Mouse (Mus musculus): ENCODE measurements around the gene Tmem222. TPM values are rescaled to one million over a fixed set of nuclear protein-coding genes. Genes with fewer than 3 reads are reported as not detected.

The Tmem222 gene
- polyA plus RNA-seq, 1 experiment from 2014 or later = 58.1 TPM

DNA sequence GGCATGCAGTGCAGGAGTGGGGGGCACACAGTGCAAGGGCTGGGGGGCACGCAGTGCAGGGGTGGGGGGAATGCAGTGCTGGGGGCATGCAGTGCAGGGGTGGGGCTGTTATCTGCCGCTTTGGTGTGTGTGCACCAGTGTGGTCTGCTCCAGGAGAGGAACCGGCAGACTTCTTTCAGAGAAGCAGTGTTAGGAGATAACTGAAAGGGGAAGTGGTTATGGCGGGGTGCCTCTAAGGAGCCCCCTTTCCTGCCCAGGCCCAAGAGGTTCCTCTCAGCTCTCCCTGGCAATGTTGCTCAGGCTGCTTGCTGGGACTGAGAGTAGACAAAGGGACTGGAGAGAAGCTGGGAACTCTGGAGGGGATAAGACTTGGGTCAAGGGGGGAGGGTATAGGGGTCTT, 39.7 kb downstream of the Tmem222 start:
- Histone ChIP-seq H3K4me3 (ENCODE audit: low read depth, low read length) (no peak overlapping the region), H3K9me3 (ENCODE audit: low read length) (no peaks in the 10 kb centered on the region), H3K4me2 (replicated peaks; ENCODE audit: low read depth, low read length) (no peak overlapping the region), H3K4me1 (ENCODE audit: insufficient read depth, low read depth, low read length) (peaks cover 5% of the 10 kb centered on the region; the same call in 1 of the 2 replicates), H3K9ac (replicated peaks; ENCODE audit: low read depth) (no peak overlapping the region), H3K27ac (ENCODE audit: low read length) (no peak overlapping the region), H3K27me3 (replicated peaks; ENCODE audit: insufficient read depth, low read length) (no peaks in the 10 kb centered on the region), H3K36me3 (ENCODE audit: insufficient read depth, low read length) (no peaks in the 10 kb centered on the region)
- ATAC-seq = no peak
- TF ChIP-seq CTCF (IDR thresholded peaks at IDR 0.05) (no peak), EP300 (IDR thresholded peaks at IDR 0.05) (no peak)
- DNase-seq (ENCODE audit: low spot score) = no peak
- 65% methylated on average over 4 of the region's 4 CpGs for WGBS

DNA sequence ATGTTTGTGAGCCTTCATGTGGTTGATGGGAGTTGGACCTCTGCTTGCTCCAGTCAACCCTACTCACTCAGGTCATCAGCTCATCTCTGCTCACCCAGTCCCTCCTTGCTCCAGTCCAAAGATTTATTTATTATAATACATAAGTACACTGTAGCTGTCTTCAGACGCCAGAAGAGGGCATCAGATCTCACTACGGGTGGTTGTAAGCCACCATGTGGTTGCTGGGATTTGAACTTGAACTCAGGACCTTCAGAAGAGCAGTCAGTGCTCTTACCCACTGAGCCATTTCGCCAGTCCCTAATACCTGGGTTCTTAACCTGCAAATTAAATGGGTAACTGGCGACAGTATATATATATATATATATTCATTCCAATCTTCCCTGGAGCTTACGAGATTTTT, 42.2 kb downstream of the Tmem222 start:
- DNase-seq (ENCODE audit: low spot score) (no peak), ATAC-seq (no peak)
- TF ChIP-seq CTCF (IDR thresholded peaks at IDR 0.05) (peak; percentile 21; the same call in 1 of the 2 replicates), EP300 (IDR thresholded peaks at IDR 0.05) (no peak)
- H3K9me3 ChIP-seq (ENCODE audit: low read length) = no peaks in the 10 kb centered on the region
- no peak overlapping the region for H3K4me2 ChIP-seq (replicated peaks; ENCODE audit: low read depth, low read length)
- no peak overlapping the region for H3K27ac ChIP-seq (ENCODE audit: low read length)
- no peaks in the 10 kb centered on the region for H3K36me3 ChIP-seq (ENCODE audit: insufficient read depth, low read length)
- no peak overlapping the region for H3K9ac ChIP-seq (replicated peaks; ENCODE audit: low read depth)
- H3K4me1 ChIP-seq (ENCODE audit: insufficient read depth, low read depth, low read length) = no peaks in the 10 kb centered on the region
- H3K27me3 ChIP-seq (replicated peaks; ENCODE audit: insufficient read depth, low read length) = no peaks in the 10 kb centered on the region
- WGBS = 76% methylated on average over 5 of the region's 5 CpGs
- H3K4me3 ChIP-seq (ENCODE audit: low read depth, low read length) = no peak overlapping the region

DNA sequence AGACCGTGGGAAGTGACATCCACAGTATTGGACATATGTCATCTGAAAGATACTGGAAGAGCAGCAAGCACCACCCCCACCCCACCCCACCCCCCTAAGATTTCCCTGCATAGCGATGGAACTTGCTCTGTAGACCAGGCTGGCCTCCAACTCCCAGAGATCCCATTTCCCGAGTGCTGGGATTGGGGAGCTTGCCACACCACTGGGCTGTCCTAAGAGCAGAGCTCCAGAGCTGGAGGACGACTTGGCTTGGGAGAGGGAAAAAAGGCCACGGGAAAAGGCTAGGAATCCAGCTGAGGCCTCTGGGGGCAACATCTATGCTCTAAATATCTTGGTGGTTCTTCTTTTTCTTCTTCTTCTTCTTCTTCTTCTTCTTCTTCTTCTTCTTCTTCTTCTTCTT, 42.8 kb downstream of the Tmem222 start:
- 50% methylated on average over 5 of the region's 5 CpGs for WGBS
- no peak overlapping the region for H3K9ac ChIP-seq (replicated peaks; ENCODE audit: low read depth)
- no peak overlapping the region for H3K4me2 ChIP-seq (replicated peaks; ENCODE audit: low read depth, low read length)
- no peaks in the 10 kb centered on the region for H3K36me3 ChIP-seq (ENCODE audit: insufficient read depth, low read length)
- no peak overlapping the region for H3K4me3 ChIP-seq (ENCODE audit: low read depth, low read length)
- no peak for ATAC-seq
- TF ChIP-seq CTCF (IDR thresholded peaks at IDR 0.05) = no peak
- no peak for TF ChIP-seq EP300 (IDR thresholded peaks at IDR 0.05)
- DNase-seq (ENCODE audit: low spot score) = no peak
- no peaks in the 10 kb centered on the region for H3K4me1 ChIP-seq (ENCODE audit: insufficient read depth, low read depth, low read length)
- H3K27ac ChIP-seq (ENCODE audit: low read length) = no peak overlapping the region
- no peaks in the 10 kb centered on the region for H3K27me3 ChIP-seq (replicated peaks; ENCODE audit: insufficient read depth, low read length)
- H3K9me3 ChIP-seq (ENCODE audit: low read length) = no peaks in the 10 kb centered on the region

DNA sequence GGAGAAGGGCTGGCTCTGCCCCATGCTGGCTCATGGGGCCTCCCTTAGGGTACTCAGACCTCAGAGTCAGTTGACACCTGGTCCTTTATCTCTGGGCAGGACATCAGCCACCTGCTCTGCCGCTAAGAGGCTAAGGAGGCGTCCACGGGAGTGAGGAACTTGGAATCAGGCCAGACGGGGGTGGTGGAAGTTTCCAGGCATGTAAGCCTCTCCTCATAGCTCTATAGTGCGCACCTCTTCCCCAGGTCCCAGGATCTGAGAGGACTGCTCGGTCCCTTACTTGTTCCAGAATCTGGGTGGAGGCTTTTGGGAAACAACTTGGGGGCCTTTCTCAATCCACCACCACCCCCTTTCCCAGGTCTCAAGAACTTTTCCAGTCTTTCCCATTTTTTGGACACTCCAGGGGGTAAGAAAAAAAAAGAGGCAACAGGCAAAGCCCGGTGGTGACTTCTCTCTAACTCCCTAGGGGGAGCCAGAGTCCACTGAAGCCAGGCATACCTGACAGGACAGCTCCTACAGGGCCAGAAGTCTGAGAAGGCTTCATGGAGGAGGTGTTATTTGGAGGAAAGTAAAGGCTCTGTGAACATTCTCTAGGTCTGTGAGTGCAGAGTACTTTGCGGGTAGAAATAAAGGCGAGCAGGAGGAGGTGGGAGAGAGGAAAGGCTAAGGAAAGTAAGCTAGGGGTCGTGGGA, 44.2 kb downstream of the Tmem222 start:
- no peaks in the 10 kb centered on the region for H3K9me3 ChIP-seq (ENCODE audit: low read length)
- no peaks in the 10 kb centered on the region for H3K36me3 ChIP-seq (ENCODE audit: insufficient read depth, low read length)
- WGBS = 33% methylated on average over 10 of the region's 10 CpGs
- no peak overlapping the region for H3K4me3 ChIP-seq (ENCODE audit: low read depth, low read length)
- DNase-seq (ENCODE audit: low spot score) (peak; percentile 81), ATAC-seq (peak; percentile 57)
- TF ChIP-seq EP300 (IDR thresholded peaks at IDR 0.05) (no peak), CTCF (IDR thresholded peaks at IDR 0.05) (peak; percentile 81)
- no peak overlapping the region for H3K9ac ChIP-seq (replicated peaks; ENCODE audit: low read depth)
- H3K27me3 ChIP-seq (replicated peaks; ENCODE audit: insufficient read depth, low read length) = no peaks in the 10 kb centered on the region
- H3K4me1 ChIP-seq (ENCODE audit: insufficient read depth, low read depth, low read length) = no peaks in the 10 kb centered on the region
- no peak overlapping the region for H3K27ac ChIP-seq (ENCODE audit: low read length)
- no peak overlapping the region for H3K4me2 ChIP-seq (replicated peaks; ENCODE audit: low read depth, low read length)

DNA sequence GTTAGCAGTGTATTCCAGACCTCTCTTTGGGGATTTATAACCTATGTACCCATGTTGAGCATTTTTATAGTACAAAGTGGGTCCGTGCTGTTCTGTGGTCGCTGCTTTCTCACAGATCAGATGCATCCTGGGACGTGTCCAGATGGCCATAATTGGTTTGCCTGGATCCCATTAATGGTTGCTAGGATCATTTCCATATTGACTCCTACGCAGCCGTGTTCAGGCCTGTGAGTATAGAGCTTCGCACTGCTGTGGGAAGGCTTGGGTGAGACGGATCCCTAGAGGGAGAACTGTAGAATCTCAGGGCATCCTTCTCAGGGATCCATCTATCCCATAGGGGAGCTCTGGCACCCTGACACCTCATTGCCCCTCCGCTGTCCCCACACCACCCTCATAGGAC, 48.0 kb downstream of the Tmem222 start:
- Histone ChIP-seq H3K4me2 (replicated peaks; ENCODE audit: low read depth, low read length) (no peak overlapping the region), H3K27me3 (replicated peaks; ENCODE audit: insufficient read depth, low read length) (no peaks in the 10 kb centered on the region), H3K9ac (replicated peaks; ENCODE audit: low read depth) (no peak overlapping the region), H3K9me3 (ENCODE audit: low read length) (no peaks in the 10 kb centered on the region), H3K4me3 (ENCODE audit: low read depth, low read length) (no peak overlapping the region), H3K27ac (ENCODE audit: low read length) (no peak overlapping the region), H3K4me1 (ENCODE audit: insufficient read depth, low read depth, low read length) (no peaks in the 10 kb centered on the region), H3K36me3 (ENCODE audit: insufficient read depth, low read length) (no peaks in the 10 kb centered on the region)
- 81% methylated on average over 8 of the region's 8 CpGs for WGBS
- ATAC-seq (no peak), DNase-seq (ENCODE audit: low spot score) (no peak)
- TF ChIP-seq CTCF (IDR thresholded peaks at IDR 0.05) (no peak), EP300 (IDR thresholded peaks at IDR 0.05) (no peak)

DNA sequence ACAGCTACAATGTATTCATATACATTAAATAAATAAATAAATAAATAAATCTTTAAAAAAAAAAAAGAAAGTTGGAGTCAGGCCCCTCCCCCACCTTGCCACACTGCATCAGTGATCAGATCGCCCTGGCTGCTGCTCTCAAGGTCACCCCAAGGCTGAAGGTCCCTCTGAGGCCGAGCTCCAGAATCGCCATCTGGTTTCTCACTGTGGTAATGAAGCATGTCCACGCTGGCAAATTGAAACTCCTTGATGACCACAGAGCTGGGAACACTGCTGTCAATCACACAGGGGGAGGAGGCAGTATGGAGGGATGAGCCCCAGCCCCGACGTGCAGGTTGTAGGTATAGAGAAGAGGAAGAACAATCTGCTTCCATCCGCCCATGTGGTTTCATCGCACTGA, 50.0 kb downstream of the Tmem222 start:
- DNase-seq (ENCODE audit: low spot score) (no peak), ATAC-seq (no peak)
- no peak overlapping the region for H3K4me2 ChIP-seq (replicated peaks; ENCODE audit: low read depth, low read length)
- no peaks in the 10 kb centered on the region for H3K9me3 ChIP-seq (ENCODE audit: low read length)
- WGBS = 70% methylated on average over 8 of the region's 8 CpGs
- no peak overlapping the region for H3K4me3 ChIP-seq (ENCODE audit: low read depth, low read length)
- H3K4me1 ChIP-seq (ENCODE audit: insufficient read depth, low read depth, low read length) = peaks cover 3% of the 10 kb centered on the region
- H3K36me3 ChIP-seq (ENCODE audit: insufficient read depth, low read length) = no peaks in the 10 kb centered on the region
- no peak overlapping the region for H3K27ac ChIP-seq (ENCODE audit: low read length)
- no peak for TF ChIP-seq CTCF (IDR thresholded peaks at IDR 0.05)
- TF ChIP-seq EP300 (IDR thresholded peaks at IDR 0.05) = no peak
- H3K27me3 ChIP-seq (replicated peaks; ENCODE audit: insufficient read depth, low read length) = no peaks in the 10 kb centered on the region
- no peak overlapping the region for H3K9ac ChIP-seq (replicated peaks; ENCODE audit: low read depth)

Data from lung, postnatal 0 days (tissue).